Mouse (Mus musculus): ENCODE results near the gene Plekha4.

GRCm38 (mm10) chr7:45537602-45538001, 11.5 kb downstream of the Plekha4 start:
- no peak for TF ChIP-seq CTCF (conservative IDR thresholded peaks at IDR 0.05; ENCODE audit: low read length)
- TF ChIP-seq POU5F1 (IDR thresholded peaks at IDR 0.05; ENCODE audit: borderline replicate concordance, low read length) = no peak

Measured in E14TG2a.4 (cell line).